ENCODE assay signal across 16 mouse cellular contexts in genomic region chr5:99506109-99506508, GRCm38 (mm10).
"Had no signal": no experiment of that assay in that cellular context is flagged by ENCODE, and none has a peak within 500 bp of the region (broad histone marks: within the 10 kb centered on the region; RNA-seq: fewer than 3 reads in every experiment).

No protein-coding gene starts in this region.

- H3K4me1 ChIP-seq: neural tube, embryonic 15.5 days; stomach, embryonic 15.5 days had no signal

- H3K4me2 ChIP-seq: neural tube, embryonic 13.5 days; neural tube, embryonic 15.5 days; stomach, embryonic 15.5 days had no signal

- H3K36me3 ChIP-seq: neural tube, embryonic 13.5 days; neural tube, embryonic 15.5 days; stomach, embryonic 15.5 days had no signal

- H3K4me3 ChIP-seq: neural tube, embryonic 13.5 days; neural tube, embryonic 15.5 days; stomach, embryonic 15.5 days had no signal

- H3K27me3 ChIP-seq: neural tube, embryonic 13.5 days; neural tube, embryonic 15.5 days; stomach, embryonic 15.5 days had no signal

- H3K9me3 ChIP-seq: neural tube, embryonic 13.5 days; neural tube, embryonic 15.5 days; stomach, embryonic 15.5 days had no signal

- DNase-seq: retina, postnatal 1 day; right cerebral cortex, adult 18-20 months; right cerebral cortex, postnatal 14 days; right cerebral cortex, postnatal 25 days; right cerebral cortex, postnatal 4 days; spleen, adult 18-20 months; thymus, adult 18-20 months; thymus, adult 2 months; thymus, postnatal 14 days; thymus, postnatal 25 days; thymus, postnatal 36 days; thymus, postnatal 4 days had no signal

- H3K9ac ChIP-seq: neural tube, embryonic 13.5 days; neural tube, embryonic 15.5 days; stomach, embryonic 15.5 days had no signal

- H3K27ac ChIP-seq: neural tube, embryonic 13.5 days; neural tube, embryonic 15.5 days; stomach, embryonic 15.5 days; stomach, postnatal 0 days had no signal
